Mouse (Mus musculus) MEL (cell line): ENCODE data around the gene Psmd2. TPM values are rescaled to one million over a fixed set of nuclear protein-coding genes. Genes with fewer than 3 reads are reported as not detected.

ENCODE experiments used
- DNase-seq: peaks from one replicate; pipeline ENCODE4 v3.0.0; 2011; ENCODE audit warnings: low read depth, low spot score
- H3K27ac ChIP-seq: 2 replicates; pipeline ENCODE4 v1.5.1; 2012; ENCODE audit warnings: low read depth, mild to moderate bottlenecking, control low read depth, low read length, moderate library complexity; ENCODE audit not compliant: control insufficient read depth
- H3K27me3 ChIP-seq, 2 experiments: fragments of 150-350 bp in 1 of 2; sonication (generic) in 1 of 2; 2 replicates each; pipeline ENCODE4 v1.6.1; 2012; ENCODE audit warnings: low read length in 2 of 2, mild to moderate bottlenecking in 2 of 2, improper control_type of control experiment in 1 of 2, moderate library complexity in 1 of 2; ENCODE audit not compliant: insufficient read depth in 2 of 2, control insufficient read depth in 1 of 2
- H3K36me3 ChIP-seq, 2 experiments: 2 replicates each; pipeline ENCODE4 v1.6.1; 2012 to 2014; ENCODE audit warnings: low read length in 2 of 2, improper control_type of control experiment in 1 of 2, inconsistent platforms in 1 of 2, mild to moderate bottlenecking in 1 of 2; ENCODE audit not compliant: insufficient read depth in 2 of 2, control insufficient read depth in 1 of 2
- H3K4me1 ChIP-seq, 2 experiments: fragments of 150-350 bp in 1 of 2; sonication (generic) in 1 of 2; 2 replicates each; pipeline ENCODE4 v1.6.1; 2012; ENCODE audit warnings: low read length in 2 of 2, improper control_type of control experiment in 1 of 2, mild to moderate bottlenecking in 1 of 2; ENCODE audit not compliant: insufficient read depth in 2 of 2, control insufficient read depth in 1 of 2
- H3K4me3 ChIP-seq, 2 experiments: fragments of 150-350 bp in 1 of 2; sonication (generic) in 1 of 2; 2 replicates each; pipeline ENCODE4 v1.5.1; 2012; ENCODE audit warnings: low read depth in 2 of 2, low read length in 2 of 2, mild to moderate bottlenecking in 2 of 2, moderate library complexity in 2 of 2, control low read depth in 1 of 2, improper control_type of control experiment in 1 of 2; ENCODE audit not compliant: control insufficient read depth in 1 of 2, insufficient read depth in 1 of 2
- H3K79me2 ChIP-seq: 2 replicates; pipeline ENCODE4 v1.6.1; 2012; ENCODE audit warnings: mild to moderate bottlenecking, low read length, moderate library complexity; ENCODE audit not compliant: control insufficient read depth, poor library complexity, insufficient read depth
- H3K9ac ChIP-seq: 2 replicates; pipeline ENCODE4 v1.6.1; 2012; ENCODE audit warnings: low read depth, mild to moderate bottlenecking, control low read depth, low read length, moderate library complexity; ENCODE audit not compliant: control insufficient read depth, poor library complexity, severe bottlenecking
- H3K9me3 ChIP-seq: fragments of 150-350 bp; sonication (generic); replicated peaks from 2 replicates; pipeline ENCODE4 v1.6.1; 2012; ENCODE audit warnings: mild to moderate bottlenecking, low read length, improper control_type of control experiment, moderate library complexity; ENCODE audit not compliant: insufficient read depth
- CTCF ChIP-seq, 3 experiments: IDR thresholded peaks in 2 of 3; conservative IDR thresholded peaks in 1 of 3; 2 replicates each; pipeline ENCODE4 v1.5.1; 2011 to 2012; ENCODE audit warnings: low read length in 3 of 3, low read depth in 2 of 3, mild to moderate bottlenecking in 2 of 3, improper control_type of control experiment in 1 of 3, inconsistent platforms in 1 of 3, mixed read lengths in 1 of 3, moderate library complexity in 1 of 3; ENCODE audit not compliant: control insufficient read depth in 1 of 3, insufficient read depth in 1 of 3, poor library complexity in 1 of 3, severe bottlenecking in 1 of 3
- ETS1 ChIP-seq: IDR thresholded peaks from 2 replicates; pipeline ENCODE4 v1.6.1; 2012; ENCODE audit warnings: low read depth, mild to moderate bottlenecking, inconsistent platforms, low read length, improper control_type of control experiment, moderate library complexity
- GATA1 ChIP-seq: IDR thresholded peaks from 2 replicates; pipeline ENCODE4 v1.6.1; 2011; ENCODE audit warnings: low read depth, low read length, improper control_type of control experiment
- MAFK ChIP-seq: IDR thresholded peaks from 2 replicates; pipeline ENCODE4 v1.6.1; 2011; ENCODE audit warnings: low read depth, mild to moderate bottlenecking, low read length, improper control_type of control experiment, borderline replicate concordance
- MAX ChIP-seq: IDR thresholded peaks from 2 replicates; pipeline ENCODE4 v1.6.1; 2011; ENCODE audit warnings: low read length, improper control_type of control experiment
- MYB ChIP-seq: IDR thresholded peaks from 2 replicates; pipeline ENCODE4 v1.6.1; 2011; ENCODE audit warnings: mild to moderate bottlenecking, low read depth, low read length, improper control_type of control experiment
- MYC ChIP-seq: IDR thresholded peaks from 2 replicates; pipeline ENCODE4 v1.6.1; 2011; ENCODE audit warnings: low read depth, mild to moderate bottlenecking, low read length, improper control_type of control experiment, moderate library complexity
- NELFE ChIP-seq: IDR thresholded peaks from 2 replicates; pipeline ENCODE4 v1.6.1; 2011; ENCODE audit warnings: low read depth, low read length, improper control_type of control experiment
- NRF1 ChIP-seq: IDR thresholded peaks from 2 replicates; pipeline ENCODE4 v1.6.1; 2014; ENCODE audit warnings: low read depth, mild to moderate bottlenecking, inconsistent platforms, low read length, improper control_type of control experiment, moderate library complexity; ENCODE audit not compliant: poor library complexity, insufficient read depth, severe bottlenecking
- POLR2A ChIP-seq, 2 experiments: IDR thresholded peaks; 2 replicates each; pipeline ENCODE4 v1.6.1; 2011 to 2012; ENCODE audit warnings: low read length in 2 of 2, mild to moderate bottlenecking in 2 of 2, control low read depth in 1 of 2, improper control_type of control experiment in 1 of 2, low read depth in 1 of 2, moderate library complexity in 1 of 2; ENCODE audit not compliant: control insufficient read depth in 1 of 2, insufficient read depth in 1 of 2, poor library complexity in 1 of 2
- POLR2AphosphoS2 ChIP-seq: IDR thresholded peaks from 2 replicates; pipeline ENCODE4 v1.6.1; 2011; ENCODE audit warnings: low read length, improper control_type of control experiment
- TAL1 ChIP-seq: IDR thresholded peaks from 2 replicates; pipeline ENCODE4 v1.6.1; 2012; ENCODE audit warnings: mild to moderate bottlenecking, inconsistent platforms, low read length, moderate library complexity, mixed read lengths
- ZKSCAN1 ChIP-seq: IDR thresholded peaks from 2 replicates; pipeline ENCODE4 v1.6.1; 2012; ENCODE audit warnings: low read depth, mild to moderate bottlenecking, inconsistent platforms, low read length, improper control_type of control experiment, moderate library complexity
- ZNF384 ChIP-seq: IDR thresholded peaks from 2 replicates; pipeline ENCODE4 v1.6.1; 2012; ENCODE audit warnings: low read depth, mild to moderate bottlenecking, inconsistent platforms, low read length, improper control_type of control experiment
- polyA plus RNA-seq, 2 experiments: library from polyadenylated mRNA; stranded (reverse) in 1 of 2; unstranded in 1 of 2; fragments of >175 nt in 1 of 2; fragments of >200 nt in 1 of 2; gene quantifications; 2 replicates each; pipeline versions ENCODE4 v1.2.1 to v1.2.4; 2012; ENCODE audit warnings: low replicate concordance in 2 of 2, low read depth in 1 of 2; ENCODE audit not compliant: insufficient read length in 2 of 2, insufficient read depth in 1 of 2, missing spikeins in 1 of 2
- total RNA-seq: library from RNA; depleted of rRNA; stranded (reverse); fragments of 300-350 nt; gene quantifications from 2 replicates; pipeline ENCODE4 v1.2.3, GENCODE M21; 2012

Psmd2 gene
- total and polyA plus RNA-seq, 3 experiments, result 81.9 to 432 (median 262) TPM

- Histone ChIP-seq H3K4me3 (no peak overlapping the region), H3K27me3 (no peaks in the 10 kb centered on the region), H3K27ac (no peak overlapping the region), H3K36me3 (peaks cover 5 to 26% of the 10 kb centered on the region in 2 experiments; a peak in 3 of 4 replicates), H3K4me1 (no peaks in the 10 kb centered on the region), H3K9me3 (no peaks in the 10 kb centered on the region), H3K79me2 (no peaks in the 10 kb centered on the region), H3K9ac (no peak overlapping the region)
- TF ChIP-seq ZNF384 (peak; percentile 59; the same call in 1 of the 2 replicates), MAFK (no peak)
- DNase-seq, result no peak
Observed at GRCm38 (mm10) chr16:20691617-20692016, 40.2 kb downstream of the Psmd2 start.

- Histone ChIP-seq H3K4me1 (no peaks in the 10 kb centered on the region), H3K27ac (no peak overlapping the region), H3K36me3 (peaks cover 5 to 22% of the 10 kb centered on the region in 2 experiments; a peak in 3 of 4 replicates), H3K4me3 (no peak overlapping the region), H3K27me3 (no peaks in the 10 kb centered on the region), H3K79me2 (no peaks in the 10 kb centered on the region), H3K9ac (no peak overlapping the region)
- DNase-seq, result no peak
- no peak for TF ChIP-seq CTCF (IDR thresholded peaks at IDR 0.05 in 2 of 3, conservative IDR thresholded peaks at IDR 0.05 in 1 of 3; ENCODE audit: control insufficient read depth in 1 of 3, insufficient read depth in 1 of 3, low read depth in 2 of 3, low read length in 3 of 3, poor library complexity in 1 of 3, severe bottlenecking in 1 of 3)
- TF ChIP-seq MYB, result no peak
- TF ChIP-seq ZKSCAN1, result no peak
- TF ChIP-seq TAL1, result no peak
- no peak for TF ChIP-seq POLR2A (IDR thresholded peaks at IDR 0.05; ENCODE audit: control insufficient read depth in 1 of 2, insufficient read depth in 1 of 2, low read depth in 1 of 2, low read length in 2 of 2, poor library complexity in 1 of 2)
- TF ChIP-seq GATA1, result no peak
- no peak for TF ChIP-seq MYC
- no peak for TF ChIP-seq NELFE
- TF ChIP-seq, all 39 proteins: peak for 0
- H3K9me3 ChIP-seq, result no peaks in the 10 kb centered on the region
Observed at GRCm38 (mm10) chr16:20692241-20692965, 41.0 kb downstream of the Psmd2 start.

DNA sequence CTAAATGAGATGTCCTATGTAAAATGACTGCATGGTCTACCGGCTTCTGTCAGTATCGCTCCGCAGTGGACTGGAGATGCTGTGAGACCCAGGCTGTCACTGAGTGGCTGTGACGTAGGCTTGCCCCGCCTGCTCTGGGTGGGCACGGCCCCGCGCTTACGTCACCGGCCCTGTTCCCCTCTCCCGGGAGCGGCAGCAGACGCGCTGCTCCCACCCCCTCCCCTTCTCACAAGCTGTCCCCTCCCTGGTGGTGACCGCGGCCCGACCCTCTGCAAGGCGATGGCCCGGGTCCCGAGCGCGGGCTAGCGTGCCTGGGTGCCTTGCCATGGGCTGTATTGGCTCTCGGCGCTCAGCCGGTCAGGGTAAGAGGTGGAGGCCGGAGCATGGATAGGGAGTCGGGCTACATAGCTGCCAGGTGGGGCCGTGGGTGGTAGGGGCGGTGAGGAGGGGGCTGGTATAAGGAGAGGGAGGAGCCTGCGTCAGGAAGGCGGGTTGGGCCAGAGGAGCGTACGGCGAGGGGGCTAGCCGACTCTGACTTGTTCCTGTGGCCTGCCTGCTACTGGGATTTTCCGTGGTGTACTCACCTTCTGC lies 41.8 kb downstream of the Psmd2 start, which contains the start of gene Fam131a:
Gene Fam131a (plus strand): TSS at position 131 of the 591 bp plus-strand sequence.
- TF ChIP-seq MAX (no peak), NRF1 (no peak), POLR2AphosphoS2 (0 out of 2 replicates have a peak, but pooled peaks have one; percentile 67), POLR2A (IDR thresholded peaks at IDR 0.05; ENCODE audit: control insufficient read depth in 1 of 2, insufficient read depth in 1 of 2, low read depth in 1 of 2, low read length in 2 of 2, poor library complexity in 1 of 2) (peak in 1 of 2 experiments; percentile 45; a peak in 1 of 4 replicates), ETS1 (no peak)
- Histone ChIP-seq H3K36me3 (peaks cover 5 to 16% of the 10 kb centered on the region in 2 experiments; a peak in 3 of 4 replicates), H3K9me3 (no peaks in the 10 kb centered on the region), H3K4me1 (no peaks in the 10 kb centered on the region), H3K27ac (no peak within 1 kb of the TSS), H3K27me3 (no peaks in the 10 kb centered on the region), H3K4me3 (no peak within 1 kb of the TSS), H3K79me2 (no peaks in the 10 kb centered on the region), H3K9ac (no peak within 1 kb of the TSS)
- no peak for DNase-seq
